Mouse (Mus musculus): ENCODE results near the gene Casp12. TPM values are rescaled to one million over a fixed set of nuclear protein-coding genes. Genes with fewer than 3 reads are reported as not detected.
"Not testable (repeated sequence)": the region's sequence is repeated elsewhere in the genome, so short reads cannot be mapped to it uniquely, and the experiment has no call there.

Casp12 gene
- polyA plus RNA-seq (2012; rRNA removed), result 53.5 and 56.9 TPM in 2 replicates

DNA sequence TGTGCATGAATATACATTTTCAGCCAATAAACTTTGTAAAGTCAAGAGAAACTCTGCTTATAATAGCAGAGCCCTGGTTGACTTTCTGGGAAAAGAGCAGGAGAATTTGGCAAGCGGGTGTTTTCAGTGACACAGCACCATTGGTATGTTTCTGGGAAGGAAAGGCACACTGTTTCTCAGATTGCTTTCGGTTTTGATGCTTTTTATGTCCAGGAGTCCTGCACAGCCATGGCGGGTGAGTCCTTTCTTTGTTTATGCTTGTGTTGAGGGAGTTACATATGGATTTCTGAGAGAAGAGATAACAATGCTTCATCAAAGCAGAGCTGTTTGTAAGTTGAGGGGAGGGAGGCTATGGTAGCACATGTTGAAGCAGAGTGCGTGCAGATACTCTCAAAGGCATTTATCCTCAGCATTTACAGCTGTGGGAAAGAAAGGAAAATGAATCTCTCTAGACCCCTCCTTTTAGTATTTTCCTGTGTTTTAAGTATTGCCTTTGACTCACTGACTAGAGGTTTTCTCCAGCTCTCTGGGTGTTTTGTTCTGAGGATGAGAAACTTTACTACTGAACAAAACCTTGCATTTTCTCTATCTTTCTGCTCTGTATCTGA is at the start of gene Casp12:
Gene Casp12, plus strand, starts transcription at position 140 of the 608 bp plus-strand sequence.
- DNase-seq (ENCODE audit: low spot score), result no peak

DNA sequence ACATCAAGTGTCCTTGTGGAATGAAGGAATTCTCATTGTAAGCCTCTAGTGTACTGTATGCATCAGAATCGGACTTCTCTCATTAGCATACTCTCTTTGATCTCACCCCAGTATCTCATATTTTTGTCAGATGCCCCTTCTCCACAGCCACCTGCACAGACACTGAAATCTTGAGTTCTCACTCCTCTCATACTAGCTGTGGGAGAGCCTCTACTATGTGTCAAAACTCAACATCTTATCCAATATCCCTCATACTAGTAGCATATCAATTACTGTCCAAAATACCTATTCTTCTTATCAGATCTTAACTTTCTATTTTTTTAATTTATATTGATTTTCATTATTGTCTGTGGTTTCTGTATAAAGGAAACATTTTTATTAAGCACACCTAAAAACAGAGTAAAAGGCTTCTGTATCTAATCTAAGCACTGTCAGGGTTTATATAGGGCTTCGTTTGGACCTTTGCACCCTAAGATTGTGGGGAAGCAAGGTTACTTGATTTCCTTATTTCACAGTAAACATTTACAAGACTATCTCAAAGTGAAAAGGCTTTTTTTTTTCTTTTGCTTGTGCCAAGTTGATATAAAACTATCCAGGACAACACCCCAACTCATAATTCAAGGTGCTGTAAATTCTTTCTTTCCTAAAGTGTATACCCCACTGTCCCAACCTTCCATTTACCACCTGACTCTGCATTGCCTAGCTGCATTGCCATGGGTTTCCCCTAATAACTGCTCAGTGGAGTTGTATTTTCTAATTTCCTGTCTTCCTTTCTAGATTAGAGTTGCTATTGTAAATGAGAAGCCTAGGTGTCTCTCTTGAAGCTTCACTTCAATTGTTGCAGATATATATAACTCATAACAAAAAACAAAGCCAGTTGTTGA is 48.6 kb upstream of the Casp12 start:
- no peak for DNase-seq (ENCODE audit: low spot score)

DNA sequence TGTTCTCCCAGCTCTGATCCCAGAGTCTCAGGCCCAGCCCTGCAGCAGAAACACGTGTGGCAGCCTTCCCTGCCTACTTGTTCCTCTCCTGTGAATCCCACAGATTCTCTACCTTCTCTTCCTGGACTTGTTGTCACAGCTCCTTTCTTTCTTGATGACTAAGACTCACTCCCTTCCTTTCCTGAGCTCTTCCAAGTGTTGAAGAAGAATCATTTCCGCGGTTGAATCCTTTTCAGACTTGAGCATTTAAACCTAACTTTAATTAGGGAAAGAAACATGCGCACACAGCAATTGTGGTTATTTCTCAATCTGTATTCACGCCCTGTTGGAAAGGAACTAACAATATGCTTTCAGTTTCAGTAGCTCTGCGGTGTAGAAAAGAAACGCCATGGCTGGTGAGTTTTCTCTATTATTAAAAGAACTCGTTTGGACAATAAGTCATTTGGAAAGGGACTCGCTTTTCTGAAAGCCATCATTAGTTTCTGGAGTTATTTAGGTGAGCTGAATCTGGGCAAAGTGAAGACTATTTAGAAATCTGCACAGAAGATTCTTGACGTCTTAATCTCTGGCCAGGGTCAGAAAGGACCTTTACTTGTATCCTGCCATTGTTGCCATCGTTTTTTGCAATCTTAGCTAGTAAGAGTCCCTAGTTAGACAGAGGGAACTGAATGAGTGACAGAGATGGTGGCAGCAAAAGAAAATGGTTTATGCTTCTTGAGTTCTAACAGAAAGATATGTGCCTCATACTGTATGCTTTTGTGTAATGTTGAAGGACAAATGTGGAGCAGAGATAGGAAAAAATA is 46.7 kb upstream of the Casp12 start, which contains the start of gene Casp1:
Gene Casp1, plus strand, starts transcription at position 189 of the 803 bp plus-strand sequence.
- DNase-seq (ENCODE audit: low spot score), result no peak

DNA sequence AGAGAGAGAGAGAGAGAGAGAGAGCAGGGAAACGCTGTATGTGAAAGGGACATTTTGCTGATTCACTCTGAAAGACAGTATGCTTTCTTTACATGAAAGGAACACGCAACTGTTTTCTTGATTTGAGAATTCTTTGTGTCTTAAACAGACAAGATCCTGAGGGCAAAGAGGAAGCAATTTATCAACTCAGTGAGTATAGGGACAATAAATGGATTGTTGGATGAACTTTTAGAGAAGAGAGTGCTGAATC is 46.2 kb upstream of the Casp12 start:
- no peak for DNase-seq (ENCODE audit: low spot score)

DNA sequence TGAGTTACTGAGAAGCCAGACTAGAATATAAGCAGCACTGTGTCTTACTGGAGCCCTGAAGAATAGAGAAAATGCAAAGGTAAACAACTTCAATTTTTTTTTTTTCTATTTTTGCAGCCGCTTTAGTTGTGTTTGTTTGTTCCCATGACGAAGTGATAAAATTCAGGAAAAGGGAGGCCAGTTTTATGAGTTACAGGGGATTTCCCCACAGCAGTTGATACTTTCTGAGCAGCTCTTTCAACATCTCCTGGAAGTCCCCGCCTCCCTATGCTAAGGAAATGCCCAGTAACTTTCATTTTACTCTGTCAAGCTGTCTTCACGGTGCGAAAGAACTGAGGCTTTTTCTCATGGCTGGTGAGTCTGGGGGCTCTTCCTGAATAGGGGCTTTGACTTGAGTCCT is 36.7 kb upstream of the Casp12 start, which contains the start of gene Casp4:
Gene Casp4, plus strand, starts transcription at position 268 of the 400 bp plus-strand sequence.
- DNase-seq (ENCODE audit: low spot score), result no peak

DNA sequence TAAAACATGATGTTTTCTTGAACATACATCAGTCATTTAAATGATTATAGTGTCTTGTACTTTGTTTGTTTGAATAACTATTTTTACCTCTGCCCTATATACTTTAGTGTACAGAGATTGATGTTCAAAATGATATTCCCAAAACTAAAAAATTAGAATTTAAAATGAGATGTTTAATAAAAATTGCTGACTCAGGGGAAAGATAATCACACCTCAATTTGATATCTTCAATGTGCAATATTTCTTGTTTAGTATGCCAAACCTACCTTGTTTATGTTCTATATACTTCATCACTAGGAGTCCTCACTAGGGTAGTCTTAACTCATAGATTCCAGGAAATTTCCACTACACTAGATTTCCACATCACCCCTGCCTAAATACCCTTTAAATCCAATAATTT is 35.1 kb upstream of the Casp12 start:
- no peak for DNase-seq (ENCODE audit: low spot score)

DNA sequence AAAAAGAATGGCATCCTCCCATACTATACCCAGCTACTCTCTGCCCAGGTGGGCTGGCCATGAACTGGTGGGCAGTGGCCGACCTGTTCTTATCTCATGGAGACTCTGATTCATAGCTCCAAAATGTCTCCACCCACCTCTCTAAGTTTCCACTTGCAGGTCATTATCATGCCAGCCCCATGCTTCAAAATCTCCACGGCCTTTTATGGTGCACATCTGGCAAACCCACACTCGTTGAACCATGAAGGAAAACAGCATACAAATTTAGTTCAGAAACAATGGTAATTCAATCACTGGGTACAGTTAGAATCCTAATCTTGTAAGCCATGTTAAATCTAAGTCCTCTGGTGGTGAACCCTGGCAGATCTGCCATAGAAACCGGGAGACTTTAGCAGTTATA is 33.8 kb upstream of the Casp12 start:
- DNase-seq (ENCODE audit: low spot score), result no peak

DNA sequence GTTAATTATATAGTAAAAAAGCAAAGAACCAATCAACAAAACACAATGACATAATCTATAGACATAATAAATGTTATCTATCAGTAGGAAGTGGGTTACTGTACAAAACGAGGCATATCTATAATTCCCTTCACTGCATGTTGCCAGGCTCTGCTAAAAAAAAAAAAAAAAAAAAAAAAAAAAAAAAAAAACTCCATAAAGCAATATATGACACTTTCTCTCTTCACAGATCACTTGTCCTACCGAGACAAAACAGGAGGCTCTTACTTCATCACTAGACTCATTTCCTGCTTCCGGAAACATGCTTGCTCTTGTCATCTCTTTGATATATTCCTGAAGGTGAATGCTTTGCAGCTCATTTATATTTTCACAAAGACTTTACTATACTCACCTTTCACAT is 17.0 kb upstream of the Casp12 start:
- no peak for DNase-seq (ENCODE audit: low spot score)

DNA sequence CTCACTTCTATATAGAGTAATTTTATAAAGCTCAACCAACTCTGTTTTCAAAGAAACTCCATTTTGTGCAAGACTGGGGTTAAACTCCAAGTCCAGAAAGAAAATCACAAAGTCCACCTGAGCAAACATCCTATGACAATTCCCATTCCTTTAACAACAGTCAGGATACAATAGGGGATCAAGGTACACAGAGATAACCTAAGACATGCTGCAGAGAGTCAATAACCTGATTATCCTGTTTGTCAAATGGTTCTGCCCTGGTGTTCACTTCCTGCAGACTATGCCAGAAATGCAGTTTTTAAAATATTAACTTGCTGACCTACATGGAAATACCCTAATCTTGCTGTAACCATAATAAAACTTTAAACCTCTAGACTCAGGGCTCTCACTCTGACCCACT is 12.8 kb upstream of the Casp12 start:
- no peak for DNase-seq (ENCODE audit: low spot score)

DNA sequence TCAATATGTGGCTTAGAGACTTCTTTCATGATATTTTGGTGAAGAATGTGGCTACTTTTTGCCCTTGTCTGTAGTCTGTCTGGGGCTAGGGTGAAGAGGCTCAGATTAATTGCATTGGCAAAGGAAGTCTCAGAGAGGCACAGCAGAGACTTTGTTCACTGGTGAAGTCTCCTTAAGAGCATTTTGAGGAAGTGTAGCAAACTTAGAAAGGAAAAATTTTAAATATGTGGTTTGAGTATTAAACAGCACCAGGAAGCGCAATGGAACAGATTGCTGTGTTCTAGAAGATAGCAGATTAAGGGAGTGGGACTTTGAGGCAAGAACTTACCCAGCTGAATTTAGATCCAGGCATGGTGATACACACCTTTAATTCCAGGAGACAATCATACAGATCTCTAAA is 11.8 kb upstream of the Casp12 start:
- DNase-seq (ENCODE audit: low spot score), result no peak

DNA sequence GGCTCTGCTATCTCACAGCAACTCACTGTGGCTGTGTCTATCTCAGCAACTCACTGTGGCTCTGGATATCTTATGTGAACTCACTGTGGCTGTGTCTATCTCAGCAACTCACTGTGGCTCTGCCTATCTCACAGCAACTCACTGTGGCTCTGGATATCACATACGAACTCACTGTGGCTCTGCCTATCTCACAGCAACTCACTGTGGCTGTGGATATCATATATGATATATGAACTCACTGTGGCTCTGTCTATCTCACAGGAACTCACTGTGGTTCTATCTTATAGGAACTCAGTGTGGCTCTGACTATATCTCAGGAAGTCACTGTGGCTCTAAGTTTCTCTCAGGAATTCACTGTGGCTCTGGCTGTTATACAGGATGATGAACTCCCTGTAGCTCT is 2.1 kb upstream of the Casp12 start:
- DNase-seq (ENCODE audit: low spot score), result no peak

DNA sequence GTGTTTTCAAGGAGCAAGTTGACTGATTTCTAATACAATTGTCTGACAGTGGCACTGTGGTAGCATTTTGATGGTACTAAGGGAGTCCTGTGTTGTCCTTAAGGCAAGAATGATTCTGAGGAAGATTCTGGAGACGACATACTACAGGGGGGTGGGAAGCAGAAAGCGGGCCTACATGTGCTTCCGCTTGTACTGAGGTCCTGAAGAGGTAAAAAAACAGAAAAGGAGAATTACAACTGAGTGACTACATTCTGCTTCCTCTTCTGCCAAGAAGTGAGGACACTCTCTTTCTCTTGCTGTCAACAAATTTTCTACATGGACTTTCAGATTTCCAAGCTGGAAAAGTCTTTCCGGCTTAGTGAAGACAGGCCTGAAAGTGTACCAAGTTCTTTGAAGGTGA is 1.1 kb upstream of the Casp12 start:
- no peak for DNase-seq (ENCODE audit: low spot score)

DNA sequence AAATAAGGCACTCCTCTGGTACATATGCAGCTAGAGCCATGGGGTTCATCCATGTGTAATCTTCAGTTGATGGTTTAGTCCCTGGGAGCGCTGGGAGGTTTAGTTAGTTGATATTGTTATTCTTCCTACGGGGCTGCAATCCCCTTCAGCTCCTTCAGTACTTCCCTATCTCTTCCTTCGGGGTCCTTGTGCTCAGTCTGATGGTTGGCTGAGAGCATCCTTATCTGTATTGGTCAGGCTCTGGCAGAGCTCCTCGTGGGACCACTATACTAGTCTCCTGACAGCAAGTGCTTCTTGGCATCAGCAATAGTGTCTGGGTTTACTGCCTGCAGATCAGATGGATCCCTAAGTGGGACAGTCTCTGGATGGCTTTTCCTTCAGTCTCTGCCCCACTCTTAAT is 2.2 kb downstream of the Casp12 start:
- DNase-seq (ENCODE audit: low spot score), result no peak

DNA sequence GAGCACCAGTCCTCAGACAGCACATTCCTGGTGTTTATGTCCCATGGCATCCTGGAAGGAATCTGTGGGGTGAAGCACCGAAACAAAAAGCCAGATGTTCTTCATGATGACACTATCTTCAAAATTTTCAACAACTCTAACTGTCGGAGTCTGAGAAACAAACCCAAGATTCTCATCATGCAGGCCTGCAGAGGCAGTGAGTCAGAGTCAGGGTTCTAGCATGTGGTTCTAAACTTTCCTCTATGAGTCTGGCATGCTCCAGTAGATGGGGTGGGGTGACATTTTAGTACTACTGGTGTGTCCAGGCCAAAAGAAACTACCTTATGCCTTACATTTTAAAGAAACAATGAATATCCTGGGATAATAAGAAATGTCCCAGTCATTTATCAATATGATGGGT is 8.4 kb downstream of the Casp12 start:
- no peak for DNase-seq (ENCODE audit: low spot score)

DNA sequence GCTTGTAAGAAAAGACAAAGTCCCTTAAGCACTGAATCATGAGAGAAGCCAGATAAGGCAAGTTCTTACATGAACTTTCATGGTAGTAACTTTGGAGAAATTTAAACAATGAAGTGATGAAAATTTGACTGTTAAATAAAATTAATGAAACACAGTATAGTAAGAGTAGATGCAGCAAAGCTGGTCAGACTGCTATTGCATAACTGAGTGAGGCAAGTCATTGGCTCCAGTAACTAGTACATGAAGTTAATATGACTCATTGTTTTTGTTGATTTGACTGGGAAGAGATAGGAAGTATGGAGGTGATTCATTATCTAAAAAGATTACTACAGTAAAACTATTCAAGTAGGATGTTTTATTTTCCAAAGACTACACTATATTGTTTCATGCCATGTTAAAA is 11.6 kb downstream of the Casp12 start:
- DNase-seq (ENCODE audit: low spot score), result no peak

DNA sequence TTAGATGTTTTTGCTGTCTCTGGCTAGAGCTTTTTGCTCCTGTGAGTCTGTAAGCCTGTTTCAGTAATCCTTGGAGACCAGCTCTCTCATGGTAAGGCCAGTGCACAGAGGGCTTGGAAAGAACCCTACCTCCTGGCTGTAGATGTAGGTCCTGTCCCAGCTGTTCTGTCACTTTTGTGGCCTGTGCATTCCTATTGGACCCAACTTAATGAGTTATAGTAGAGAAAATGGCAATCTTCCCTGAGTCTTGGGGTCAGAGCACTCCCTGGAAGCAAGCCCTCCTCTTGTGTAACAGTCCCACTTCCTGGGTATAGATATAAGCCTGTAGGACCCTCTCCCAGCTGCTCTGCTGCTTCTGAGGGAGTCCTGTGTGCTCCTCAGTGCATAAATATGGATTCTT is 48.3 kb downstream of the Casp12 start:
- DNase-seq (ENCODE audit: low spot score), result no peak

DNA sequence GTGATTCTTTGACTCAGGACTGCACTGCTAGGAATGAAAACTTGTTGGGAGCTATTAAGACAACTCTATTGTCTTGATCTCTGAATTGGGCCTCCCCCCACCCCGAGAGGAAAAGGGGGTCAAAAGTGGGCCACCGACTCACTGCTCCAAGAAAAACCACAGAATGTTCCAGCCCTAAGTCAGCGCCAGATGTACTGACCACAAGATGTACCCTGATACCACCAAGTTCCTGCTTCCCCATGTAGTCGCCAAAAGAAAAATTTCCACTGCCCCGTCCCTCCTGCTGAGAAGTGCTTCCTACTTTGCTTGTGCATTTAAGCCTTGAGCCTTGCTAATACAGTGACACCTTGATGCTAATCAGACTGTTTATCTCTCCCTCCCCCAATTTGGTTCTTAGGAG is 50.6 kb downstream of the Casp12 start:
- DNase-seq (ENCODE audit: low spot score), result not testable (repeated sequence)

DNA sequence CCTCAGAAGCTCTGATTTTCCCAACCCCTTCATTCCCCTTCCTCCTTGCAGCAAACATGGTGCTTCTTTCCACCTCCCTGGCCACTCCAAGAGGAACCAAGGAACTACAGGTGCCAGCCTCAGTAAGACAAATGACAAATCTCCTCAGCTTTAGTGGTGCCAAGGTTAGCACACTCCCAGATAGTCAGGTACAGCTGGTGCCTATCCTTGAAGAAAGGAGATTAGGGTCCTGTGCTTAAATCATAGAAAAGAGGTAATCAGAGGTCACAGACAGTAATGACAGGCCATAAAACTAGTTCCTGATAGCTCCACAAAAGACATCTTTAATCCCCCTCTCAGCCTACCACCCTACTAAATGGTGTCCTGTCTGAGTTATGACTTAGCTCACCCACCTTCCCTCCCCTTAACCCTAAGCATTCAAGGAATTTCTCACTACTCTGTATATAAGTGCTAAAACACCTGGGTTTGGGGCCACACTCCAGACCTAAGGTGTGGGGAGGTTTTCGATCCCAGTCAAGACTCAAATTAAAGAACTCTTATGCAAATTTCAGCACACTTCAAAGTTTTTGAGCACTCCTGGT is 65.8 kb downstream of the Casp12 start:
- DNase-seq (ENCODE audit: low spot score), result no peak

DNA sequence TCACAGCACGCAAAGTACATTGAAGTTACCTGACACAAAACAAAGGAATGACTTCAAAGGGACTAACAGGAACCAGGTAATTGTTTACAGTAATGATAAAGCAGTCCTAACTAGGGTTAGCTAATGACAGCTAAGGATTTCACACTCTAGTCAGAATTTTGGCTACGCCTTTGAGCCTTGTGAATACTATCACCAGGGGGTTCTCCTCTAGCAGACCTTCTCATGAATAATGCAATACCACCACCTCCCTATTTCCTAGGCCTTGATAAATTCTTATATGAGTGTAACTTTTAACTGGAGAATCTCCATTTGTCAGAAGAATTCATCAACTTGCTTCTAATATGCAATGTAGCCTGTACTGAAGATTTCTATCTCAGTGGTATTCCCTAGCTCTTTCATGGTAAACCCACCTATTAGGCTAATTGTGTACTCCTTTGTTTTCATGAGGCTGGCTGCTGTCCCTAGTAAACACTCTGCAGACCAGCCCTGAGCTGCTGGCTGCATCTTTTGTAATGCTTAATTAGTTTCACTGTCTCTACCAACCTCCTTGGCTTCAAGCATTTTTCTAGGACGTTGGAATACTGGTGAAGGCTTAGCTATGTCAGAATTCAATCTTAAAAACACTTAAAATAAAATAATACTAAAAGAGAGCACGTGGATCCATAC is 67.3 kb downstream of the Casp12 start:
- DNase-seq (ENCODE audit: low spot score), result no peak

DNA sequence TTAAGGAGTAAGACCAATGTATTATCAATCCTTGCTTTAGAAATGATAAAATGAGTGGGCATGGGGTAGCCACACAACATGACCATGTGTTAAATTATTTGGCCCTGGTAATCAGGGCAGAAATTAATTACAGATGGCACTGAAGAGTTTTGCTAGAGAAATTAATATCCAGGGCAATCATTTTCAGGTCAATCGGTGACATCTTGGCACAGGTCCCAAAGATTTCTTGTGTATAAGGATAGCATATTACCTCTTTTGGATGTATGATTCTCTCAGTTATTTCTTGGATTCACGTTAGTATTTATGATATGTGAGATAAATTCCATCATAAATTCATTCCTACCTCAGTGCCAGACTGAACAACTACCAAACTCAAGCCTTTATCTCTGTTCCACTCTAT is 72.6 kb downstream of the Casp12 start:
- no peak for DNase-seq (ENCODE audit: low spot score)
